Mouse (Mus musculus): ENCODE data around the gene Agbl4. TPM values are rescaled to one million over a fixed set of nuclear protein-coding genes. Genes with fewer than 3 reads are reported as not detected.
A peak's percentile ranks its signal among the peaks of the same experiment; 100 is the strongest.

The Agbl4 gene
- total RNA-seq, 1 experiment, result not detected

DNA sequence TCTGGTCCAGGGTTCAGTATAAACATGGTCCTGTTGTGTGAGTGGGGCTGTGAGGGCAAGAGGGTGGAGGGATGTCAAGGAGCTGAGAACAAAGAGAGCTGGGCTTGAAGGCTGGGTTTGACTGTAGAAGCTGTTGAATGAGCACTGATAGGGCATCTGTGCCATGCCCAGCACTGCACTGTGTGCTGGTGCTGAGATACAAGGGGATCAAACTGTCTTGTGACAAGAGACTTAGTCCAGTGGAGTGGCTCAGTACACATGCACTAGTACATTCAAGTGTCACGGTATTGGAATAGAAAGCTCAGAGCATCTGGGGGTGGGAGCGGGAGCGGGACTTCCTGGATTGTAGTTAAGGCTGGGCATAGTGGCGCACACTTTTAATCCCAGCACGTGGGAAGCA lies 1088.7 kb downstream of the Agbl4 start:
- Histone ChIP-seq H3K4me1 (ENCODE audit: control insufficient read depth in 2 of 2, insufficient read depth in 2 of 2, low read length in 2 of 2, poor library complexity in 1 of 2) (no peaks in the 10 kb centered on the region; a peak in 1 of 4 replicates), H3K27ac (ENCODE audit: insufficient read depth, low read depth, low read length, poor library complexity, severe bottlenecking) (no peak overlapping the region), H3K36me3 (ENCODE audit: control insufficient read depth, insufficient read depth, low read length, poor library complexity, severe bottlenecking) (no peaks in the 10 kb centered on the region), H3K9ac (ENCODE audit: insufficient read depth, low read depth, low read length, poor library complexity, severe bottlenecking) (no peak overlapping the region), H3K4me3 (ENCODE audit: insufficient read depth in 1 of 2, low read depth in 1 of 2, low read length in 2 of 2, poor library complexity in 1 of 2, severe bottlenecking in 1 of 2) (no peak overlapping the region), H3K9me3 (ENCODE audit: control insufficient read depth, insufficient read depth, low read depth, low read length) (no peaks in the 10 kb centered on the region)
- DNase-seq (ENCODE audit: low read depth, low spot score), result no peak
- in situ Hi-C loops (cut with MboI; ENCODE audit: low sequenced_read_pairs in 2 of 2, unreplicated experiment in 2 of 2), result no loop called here
- TF ChIP-seq ZC3H11A (IDR thresholded peaks at IDR 0.05; ENCODE audit: borderline replicate concordance, low read depth, low read length), result no peak
- no peak for TF ChIP-seq CHD2 (IDR thresholded peaks at IDR 0.05; ENCODE audit: low read depth, low read length)
- no peak for TF ChIP-seq HCFC1 (IDR thresholded peaks at IDR 0.05; ENCODE audit: borderline replicate concordance, insufficient read depth, low read length)
- TF ChIP-seq ZNF384 (IDR thresholded peaks at IDR 0.05; ENCODE audit: low read depth, low read length), result no peak
- TF ChIP-seq MAFK (IDR thresholded peaks at IDR 0.05; ENCODE audit: insufficient read depth, low read depth, low read length), result no peak

DNA sequence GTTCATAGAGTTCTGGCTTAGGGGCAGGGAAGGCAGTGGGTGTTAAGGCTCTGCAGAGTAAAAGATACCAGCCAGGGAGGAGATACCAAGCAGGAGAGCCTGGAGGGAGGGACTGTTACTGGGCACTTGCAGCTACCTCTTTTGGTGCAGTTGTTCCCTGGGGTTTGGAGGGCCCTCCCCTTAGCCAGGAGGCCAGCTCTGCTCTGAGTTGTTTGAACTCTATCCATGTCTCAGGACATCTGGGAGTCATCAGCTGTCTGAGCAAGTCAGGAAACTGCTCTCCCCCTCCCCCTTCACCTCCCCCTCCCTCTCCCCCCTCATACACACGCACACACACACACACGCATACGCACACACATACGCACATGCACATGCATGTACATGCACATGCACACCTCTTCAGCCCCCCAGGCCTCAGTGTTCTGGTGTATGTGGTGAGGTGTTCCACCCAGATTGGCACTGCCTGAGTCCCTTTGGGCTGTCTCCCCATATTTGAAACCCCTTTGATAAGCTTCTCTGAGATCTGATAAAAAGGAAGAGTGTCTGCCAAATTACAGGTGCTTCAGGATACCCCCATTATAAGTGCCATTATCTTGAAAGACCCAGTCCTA lies 1089.9 kb downstream of the Agbl4 start:
- in situ Hi-C loops (cut with MboI; ENCODE audit: low sequenced_read_pairs in 2 of 2, unreplicated experiment in 2 of 2), result no loop called here
- H3K9ac ChIP-seq (ENCODE audit: insufficient read depth, low read depth, low read length, poor library complexity, severe bottlenecking), result no peak overlapping the region
- H3K36me3 ChIP-seq (ENCODE audit: control insufficient read depth, insufficient read depth, low read length, poor library complexity, severe bottlenecking), result no peaks in the 10 kb centered on the region
- H3K9me3 ChIP-seq (ENCODE audit: control insufficient read depth, insufficient read depth, low read depth, low read length), result no peaks in the 10 kb centered on the region
- no peak overlapping the region for H3K4me3 ChIP-seq (ENCODE audit: insufficient read depth in 1 of 2, low read depth in 1 of 2, low read length in 2 of 2, poor library complexity in 1 of 2, severe bottlenecking in 1 of 2)
- H3K4me1 ChIP-seq (ENCODE audit: control insufficient read depth in 2 of 2, insufficient read depth in 2 of 2, low read length in 2 of 2, poor library complexity in 1 of 2), result no peaks in the 10 kb centered on the region; a peak in 1 of 4 replicates
- TF ChIP-seq HCFC1 (IDR thresholded peaks at IDR 0.05; ENCODE audit: borderline replicate concordance, insufficient read depth, low read length), result no peak
- TF ChIP-seq ZC3H11A (IDR thresholded peaks at IDR 0.05; ENCODE audit: borderline replicate concordance, low read depth, low read length), result no peak
- no peak for TF ChIP-seq MAFK (IDR thresholded peaks at IDR 0.05; ENCODE audit: insufficient read depth, low read depth, low read length)
- TF ChIP-seq CHD2 (IDR thresholded peaks at IDR 0.05; ENCODE audit: low read depth, low read length), result no peak
- TF ChIP-seq ZNF384 (IDR thresholded peaks at IDR 0.05; ENCODE audit: low read depth, low read length), result no peak
- H3K27ac ChIP-seq (ENCODE audit: insufficient read depth, low read depth, low read length, poor library complexity, severe bottlenecking), result no peak overlapping the region
- DNase-seq (ENCODE audit: low read depth, low spot score), result no peak

DNA sequence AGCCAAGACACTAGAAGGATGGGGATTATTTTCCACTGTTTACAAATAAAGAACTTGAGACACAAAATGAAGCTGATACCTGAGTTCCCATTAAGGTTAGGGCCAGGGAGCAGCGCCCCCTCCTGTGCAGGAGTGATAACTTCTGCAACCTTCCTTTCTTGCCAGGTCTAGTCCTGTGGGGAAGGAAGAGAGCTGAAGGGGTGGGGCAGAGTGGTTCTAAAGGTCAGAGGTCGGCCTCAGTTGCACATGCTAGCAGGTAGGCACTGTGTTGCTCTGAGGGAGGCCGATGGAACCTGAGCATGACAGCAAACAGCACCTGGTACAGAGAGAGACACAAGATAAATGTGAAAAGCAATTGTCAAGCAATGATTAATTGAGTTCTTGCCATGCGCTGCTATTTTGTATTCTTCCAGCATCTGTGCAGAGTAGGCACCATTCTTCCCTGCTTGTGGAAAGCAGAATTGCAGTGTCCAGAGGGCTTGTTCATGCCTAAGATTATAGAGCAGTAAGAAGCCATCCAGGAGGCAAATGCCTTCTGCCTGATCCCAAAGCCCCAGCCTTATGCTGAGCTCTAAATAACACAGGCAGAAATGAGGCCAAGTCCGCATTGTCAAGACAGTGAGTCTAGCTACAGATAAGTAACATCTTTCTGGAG lies 1096.4 kb downstream of the Agbl4 start:
- H3K9me3 ChIP-seq (ENCODE audit: control insufficient read depth, insufficient read depth, low read depth, low read length), result no peaks in the 10 kb centered on the region
- H3K27ac ChIP-seq (ENCODE audit: insufficient read depth, low read depth, low read length, poor library complexity, severe bottlenecking), result no peak overlapping the region
- in situ Hi-C loops (cut with MboI; ENCODE audit: low sequenced_read_pairs in 2 of 2, unreplicated experiment in 2 of 2), result loop anchor here in 1 of 2 experiments (10.0 kb wide), 1 partner anchor 131 kb away; no protein-coding TSS in a partner anchor
- no peak overlapping the region; the same call in 1 of the 2 replicates for H3K9ac ChIP-seq (ENCODE audit: insufficient read depth, low read depth, low read length, poor library complexity, severe bottlenecking)
- TF ChIP-seq MAFK (IDR thresholded peaks at IDR 0.05; ENCODE audit: insufficient read depth, low read depth, low read length), result no peak
- TF ChIP-seq CHD2 (IDR thresholded peaks at IDR 0.05; ENCODE audit: low read depth, low read length), result no peak
- no peak for TF ChIP-seq ZC3H11A (IDR thresholded peaks at IDR 0.05; ENCODE audit: borderline replicate concordance, low read depth, low read length)
- no peak for TF ChIP-seq ZNF384 (IDR thresholded peaks at IDR 0.05; ENCODE audit: low read depth, low read length)
- no peak for TF ChIP-seq HCFC1 (IDR thresholded peaks at IDR 0.05; ENCODE audit: borderline replicate concordance, insufficient read depth, low read length)
- no peaks in the 10 kb centered on the region for H3K4me1 ChIP-seq (ENCODE audit: control insufficient read depth in 2 of 2, insufficient read depth in 2 of 2, low read length in 2 of 2, poor library complexity in 1 of 2)
- peak; percentile 11 for DNase-seq (ENCODE audit: low read depth, low spot score)
- no peaks in the 10 kb centered on the region for H3K36me3 ChIP-seq (ENCODE audit: control insufficient read depth, insufficient read depth, low read length, poor library complexity, severe bottlenecking)
- H3K4me3 ChIP-seq (ENCODE audit: insufficient read depth in 1 of 2, low read depth in 1 of 2, low read length in 2 of 2, poor library complexity in 1 of 2, severe bottlenecking in 1 of 2), result no peak overlapping the region

DNA sequence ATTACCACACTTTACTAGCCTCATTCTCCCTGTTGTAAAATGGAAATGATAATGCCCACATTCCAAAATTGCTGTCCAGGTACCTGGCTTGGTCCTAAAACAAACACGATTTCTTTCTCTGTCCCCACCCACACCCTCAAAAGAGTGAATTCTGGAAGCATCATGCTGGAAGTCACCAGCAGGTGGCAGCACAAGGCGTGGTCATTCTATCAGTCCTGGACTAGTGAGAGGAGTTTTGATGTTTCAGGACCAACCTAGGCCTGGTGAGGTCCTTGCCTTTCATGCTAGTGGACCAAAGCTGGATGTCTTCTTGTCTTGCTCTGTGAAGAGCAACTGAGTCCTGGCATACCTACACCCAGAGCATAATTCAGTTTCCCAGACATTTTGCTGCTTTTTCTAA lies 1098.5 kb downstream of the Agbl4 start:
- TF ChIP-seq ZC3H11A (IDR thresholded peaks at IDR 0.05; ENCODE audit: borderline replicate concordance, low read depth, low read length), result 0 out of 2 replicates have a peak, but pooled peaks have one; percentile 36
- no peak for TF ChIP-seq CHD2 (IDR thresholded peaks at IDR 0.05; ENCODE audit: low read depth, low read length)
- in situ Hi-C loops (cut with MboI; ENCODE audit: low sequenced_read_pairs in 2 of 2, unreplicated experiment in 2 of 2), result loop anchor here in 1 of 2 experiments (10.0 kb wide), 1 partner anchor 129 kb away; no protein-coding TSS in a partner anchor

More for the DNA sequence above, 1098.5 kb downstream of the Agbl4 start:
- peak; percentile 49 for DNase-seq (ENCODE audit: low read depth, low spot score)
- H3K27ac ChIP-seq (ENCODE audit: insufficient read depth, low read depth, low read length, poor library complexity, severe bottlenecking), result no peak overlapping the region
- no peaks in the 10 kb centered on the region for H3K9me3 ChIP-seq (ENCODE audit: control insufficient read depth, insufficient read depth, low read depth, low read length)
- H3K4me3 ChIP-seq (ENCODE audit: insufficient read depth in 1 of 2, low read depth in 1 of 2, low read length in 2 of 2, poor library complexity in 1 of 2, severe bottlenecking in 1 of 2), result no peak overlapping the region
- no peaks in the 10 kb centered on the region for H3K36me3 ChIP-seq (ENCODE audit: control insufficient read depth, insufficient read depth, low read length, poor library complexity, severe bottlenecking)
- H3K4me1 ChIP-seq (ENCODE audit: control insufficient read depth in 2 of 2, insufficient read depth in 2 of 2, low read length in 2 of 2, poor library complexity in 1 of 2), result no peaks in the 10 kb centered on the region
- no peak overlapping the region for H3K9ac ChIP-seq (ENCODE audit: insufficient read depth, low read depth, low read length, poor library complexity, severe bottlenecking)

Data from ES-E14 (cell line).